Mouse (Mus musculus) midbrain, embryonic 11.5 days (tissue): ENCODE data around the gene Hagh. TPM values are rescaled to one million over a fixed set of nuclear protein-coding genes. Genes with fewer than 3 reads are reported as not detected.

ENCODE experiments used
- ATAC-seq: fragments of 200-750 bp; cut with Nextera tagmentation; 2 replicates; pipeline ENCODE4 v1.8.0; 2017; ENCODE audit warnings: moderate TSS enrichment, moderate library complexity; ENCODE audit not compliant: low FRiP score
- DNase-seq: peaks from one replicate; pipeline ENCODE4 v3.0.0; 2015; ENCODE audit warnings: low spot score; ENCODE audit errors: missing footprints
- H3K27ac ChIP-seq: fragments of 300-500 bp; sonication (generic); 2 replicates; pipeline ENCODE4 v1.5.1; 2014; ENCODE audit warnings: low read depth, low read length
- H3K27me3 ChIP-seq: fragments of 300-500 bp; sonication (generic); 2 replicates; pipeline ENCODE4 v1.6.1; 2014; ENCODE audit warnings: mild to moderate bottlenecking, low read length, moderate library complexity, mixed read lengths; ENCODE audit not compliant: control insufficient read depth, insufficient read depth
- H3K36me3 ChIP-seq: fragments of 300-500 bp; sonication (generic); 2 replicates; pipeline ENCODE4 v1.6.1; 2014; ENCODE audit warnings: mild to moderate bottlenecking, low read length, moderate library complexity, mixed read lengths; ENCODE audit not compliant: control insufficient read depth, insufficient read depth
- H3K4me1 ChIP-seq: fragments of 300-500 bp; sonication (generic); 2 replicates; pipeline ENCODE4 v1.6.1; 2014; ENCODE audit warnings: low read length; ENCODE audit not compliant: control insufficient read depth, insufficient read depth
- H3K4me2 ChIP-seq: fragments of 300-500 bp; sonication (generic); 2 replicates; pipeline ENCODE4 v1.6.1; 2014; ENCODE audit warnings: mild to moderate bottlenecking, moderate library complexity
- H3K4me3 ChIP-seq: fragments of 300-500 bp; sonication (generic); 2 replicates; pipeline ENCODE4 v1.5.1; 2014; ENCODE audit warnings: low read depth, low read length
- H3K9ac ChIP-seq: fragments of 300-500 bp; sonication (generic); 2 replicates; pipeline ENCODE4 v1.6.1; 2014; ENCODE audit warnings: low read length
- H3K9me3 ChIP-seq: fragments of 300-500 bp; sonication (generic); 2 replicates; pipeline ENCODE4 v1.6.1; 2016; ENCODE audit warnings: low read length; ENCODE audit not compliant: control insufficient read depth
- WGBS: fragments of 180-500 bp; shearing (Covaris S2); extraction: QIAGEN DNeasy Blood & Tissue Kit; methylation state at CpG from one replicate; pipeline ENCODE4 v1.1.7; 2014; 5-methylcytosine and 5-hydroxymethylcytosine counted together
- polyA plus RNA-seq: library from polyadenylated mRNA; unstranded; fragments of >200 nt; fragmentation: Nextera tagmentation; extraction: Ambion mirVana; gene quantifications from 2 replicates; pipeline ENCODE4 v1.2.1, GENCODE M21; 2014

Hagh gene
- polyA plus RNA-seq, result 28.2 and 31.0 TPM in 2 replicates

DNA sequence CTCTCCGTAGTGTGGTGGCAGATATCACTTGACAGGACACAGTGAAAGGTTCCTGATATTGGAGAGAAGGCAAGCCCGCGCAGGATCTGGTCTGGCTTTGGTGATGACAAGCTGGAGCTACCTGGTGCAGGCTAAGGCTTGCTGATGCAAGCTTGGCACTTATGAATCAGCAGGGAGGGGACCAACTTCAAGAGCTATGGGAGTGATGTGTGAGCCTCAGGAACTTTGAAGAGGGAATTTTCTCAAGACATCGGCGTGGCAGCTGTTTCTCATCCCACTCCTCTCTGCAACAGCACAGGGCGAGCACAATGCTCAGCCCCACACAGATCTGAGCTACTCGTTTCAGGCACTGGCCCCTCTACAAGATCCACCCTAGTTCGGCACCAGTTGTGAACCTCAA, at the start of gene Hagh:
TSS of gene Hagh (plus strand) at position 302 of the 400 bp plus-strand sequence.
- Histone ChIP-seq H3K27me3 (no peaks in the 10 kb centered on the region), H3K4me3 (no peak within 1 kb of the TSS), H3K9ac (no peak within 1 kb of the TSS), H3K4me1 (no peaks in the 10 kb centered on the region), H3K36me3 (no peaks in the 10 kb centered on the region), H3K4me2 (no peak within 1 kb of the TSS), H3K27ac (no peak within 1 kb of the TSS), H3K9me3 (no peaks in the 10 kb centered on the region)
- DNase-seq (no peak), ATAC-seq (no peak)
- 63% methylated on average over 8 of the region's 8 CpGs for WGBS

DNA sequence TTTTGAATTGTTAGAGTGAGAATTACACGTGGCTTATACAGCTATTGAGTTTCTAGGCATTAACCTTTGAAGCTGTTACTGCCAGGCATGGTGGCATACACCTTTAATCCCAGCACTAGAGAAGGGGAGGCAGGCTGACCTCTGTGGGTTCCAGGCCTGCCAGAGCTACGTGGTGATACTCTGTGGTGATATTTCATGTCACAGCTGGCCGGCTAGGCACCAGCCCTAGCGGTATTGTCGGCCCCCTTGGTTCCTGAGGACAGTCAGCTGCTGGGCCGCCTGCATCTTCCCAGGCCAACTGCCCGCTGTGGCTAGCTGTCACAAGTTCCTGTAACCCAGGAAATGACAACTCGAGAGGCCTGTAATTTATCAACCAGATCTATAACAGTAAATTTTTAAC, 47.8 kb upstream of the Hagh start:
- Histone ChIP-seq H3K4me2 (no peak overlapping the region), H3K4me3 (no peak overlapping the region), H3K36me3 (no peaks in the 10 kb centered on the region), H3K27ac (no peak overlapping the region), H3K4me1 (no peaks in the 10 kb centered on the region), H3K9ac (no peak overlapping the region), H3K27me3 (no peaks in the 10 kb centered on the region), H3K9me3 (no peaks in the 10 kb centered on the region)
- 73% methylated on average over 8 of the region's 8 CpGs for WGBS
- no peak for ATAC-seq
- no peak for DNase-seq

GRCm38 (mm10) chr17:24794791-24795190, 45.2 kb upstream of the Hagh start:
- no peak for ATAC-seq

DNA sequence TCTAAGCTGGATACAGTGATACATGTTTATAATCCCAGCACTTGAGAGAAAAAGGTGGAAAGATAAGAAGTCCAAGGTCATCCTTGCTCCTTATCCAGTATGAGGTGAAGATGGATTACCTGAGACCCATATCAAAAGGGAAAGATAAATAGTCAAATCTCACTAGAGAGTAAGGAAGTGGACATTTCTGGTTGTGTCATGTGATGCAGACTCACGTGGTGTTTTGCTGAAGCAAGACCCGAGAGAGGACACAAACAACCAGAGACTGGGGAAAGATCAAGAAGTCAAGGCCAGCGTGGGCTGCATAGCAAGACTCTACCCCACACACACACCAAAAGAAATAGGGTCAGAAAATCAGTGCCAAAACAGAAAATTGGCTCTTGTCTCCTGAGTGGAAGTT, 43.0 kb upstream of the Hagh start:
- H3K27ac ChIP-seq, result no peak overlapping the region
- H3K4me2 ChIP-seq, result no peak overlapping the region
- no peaks in the 10 kb centered on the region for H3K36me3 ChIP-seq
- DNase-seq (no peak), ATAC-seq (no peak)
- H3K9me3 ChIP-seq, result no peaks in the 10 kb centered on the region
- no peak overlapping the region for H3K9ac ChIP-seq
- no peak overlapping the region for H3K4me3 ChIP-seq
- no peaks in the 10 kb centered on the region for H3K27me3 ChIP-seq
- H3K4me1 ChIP-seq, result no peaks in the 10 kb centered on the region
- WGBS, result 79% methylated on average over 3 of the region's 3 CpGs

More at GRCm38 (mm10) chr17:24794791-24795190, 45.2 kb upstream of the Hagh start:
- no peak for DNase-seq
- H3K36me3 ChIP-seq, result no peaks in the 10 kb centered on the region
- H3K4me3 ChIP-seq, result no peak overlapping the region
- 82% methylated on average over 12 of the region's 12 CpGs for WGBS
- no peak overlapping the region for H3K9ac ChIP-seq
- no peaks in the 10 kb centered on the region for H3K27me3 ChIP-seq
- no peaks in the 10 kb centered on the region for H3K9me3 ChIP-seq
- no peak overlapping the region for H3K27ac ChIP-seq
- H3K4me2 ChIP-seq, result no peak overlapping the region
- no peaks in the 10 kb centered on the region for H3K4me1 ChIP-seq

DNA sequence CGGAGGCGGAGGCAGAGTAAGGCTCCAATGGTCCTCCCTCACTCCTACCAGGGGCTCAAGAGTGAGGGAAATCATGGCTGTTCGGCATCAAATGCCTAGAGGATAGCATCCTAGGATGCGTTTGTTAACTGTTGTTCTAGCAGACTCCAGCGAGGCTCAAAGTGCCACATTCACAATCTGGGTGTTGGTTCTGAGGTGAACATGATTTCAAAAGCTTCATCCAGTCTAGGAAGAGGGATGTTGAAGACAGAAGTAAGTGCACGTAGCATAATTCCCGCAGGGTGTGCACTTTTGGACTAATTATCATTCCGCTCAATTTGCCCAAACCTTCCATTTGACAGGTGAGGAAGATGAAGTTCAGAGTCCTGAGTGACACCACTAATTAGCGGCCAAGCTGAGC, 41.7 kb upstream of the Hagh start:
- H3K4me1 ChIP-seq, result no peaks in the 10 kb centered on the region
- H3K36me3 ChIP-seq, result no peaks in the 10 kb centered on the region
- 67% methylated on average over 8 of the region's 9 CpGs for WGBS
- no peaks in the 10 kb centered on the region for H3K9me3 ChIP-seq
- H3K4me2 ChIP-seq, result no peak overlapping the region
- no peak for DNase-seq
- H3K9ac ChIP-seq, result no peak overlapping the region
- no peak overlapping the region for H3K27ac ChIP-seq
- ATAC-seq, result no peak
- H3K27me3 ChIP-seq, result peaks cover 1% of the 10 kb centered on the region
- H3K4me3 ChIP-seq, result no peak overlapping the region

- H3K27ac ChIP-seq, result no peak overlapping the region
- H3K27me3 ChIP-seq, result peaks cover 13% of the 10 kb centered on the region
- DNase-seq (no peak), ATAC-seq (no peak)
- H3K9me3 ChIP-seq, result no peaks in the 10 kb centered on the region
- peaks cover 2% of the 10 kb centered on the region; the same call in 1 of the 2 replicates for H3K4me1 ChIP-seq
- WGBS, result 90% methylated on average over 4 of the region's 4 CpGs
- no peaks in the 10 kb centered on the region for H3K36me3 ChIP-seq
- no peak overlapping the region for H3K4me3 ChIP-seq
- no peak overlapping the region for H3K9ac ChIP-seq
- no peak overlapping the region for H3K4me2 ChIP-seq
Observed at GRCm38 (mm10) chr17:24799476-24799875, 40.5 kb upstream of the Hagh start.

GRCm38 (mm10) chr17:24800524-24800923, 39.4 kb upstream of the Hagh start:
- Histone ChIP-seq H3K4me2 (no peak overlapping the region), H3K36me3 (no peaks in the 10 kb centered on the region)
- 54% methylated on average over 3 of the region's 3 CpGs for WGBS

DNA sequence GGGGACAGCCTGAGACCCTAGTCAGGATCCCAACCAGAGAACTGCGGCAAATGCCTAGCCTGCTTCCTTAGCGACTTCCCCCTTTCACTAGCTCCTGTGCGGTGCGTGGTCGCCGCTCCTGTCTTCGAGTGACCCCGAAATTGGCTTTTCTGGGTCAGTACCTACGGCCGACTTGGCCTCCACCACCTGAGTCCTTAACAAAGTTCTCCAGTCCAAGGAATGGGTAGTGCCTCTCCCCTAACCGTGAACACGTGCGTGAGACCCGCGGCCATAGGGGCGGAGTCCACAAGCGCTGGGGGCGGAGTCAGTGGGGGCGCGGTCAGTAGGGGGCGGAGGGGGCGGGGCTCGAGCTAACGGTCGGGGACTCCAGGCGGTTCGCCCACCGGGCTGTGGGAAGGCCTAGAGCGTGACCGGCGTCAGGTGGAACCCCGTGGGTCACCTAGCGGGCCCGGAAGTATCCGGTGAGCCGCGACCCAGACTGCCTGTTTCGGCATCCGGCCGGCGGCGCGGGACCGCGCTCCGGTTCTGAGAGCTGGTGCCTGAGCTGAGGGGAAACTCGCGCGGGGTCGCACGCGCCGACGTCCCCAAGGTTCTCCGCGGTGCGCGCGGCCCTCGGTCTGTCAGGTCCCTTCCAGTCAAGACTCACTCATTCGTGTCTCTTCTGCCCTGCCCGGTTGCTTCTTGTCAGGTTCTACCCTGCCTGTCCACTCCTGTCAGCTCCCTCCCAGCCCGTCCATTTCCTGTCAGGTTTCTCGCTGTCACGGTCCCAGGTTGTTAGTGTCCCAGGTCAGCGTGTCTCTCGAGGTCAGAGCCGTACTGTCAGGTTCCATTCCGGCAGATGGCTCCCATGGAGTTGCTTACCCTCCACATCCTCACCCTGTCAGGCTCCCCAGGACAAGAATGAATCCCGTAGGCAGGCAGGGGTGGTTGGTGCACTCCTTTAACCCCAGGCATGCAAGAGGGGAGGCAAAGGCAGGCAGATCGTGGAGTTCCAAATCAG, 35.7 kb upstream of the Hagh start, which contains the start of gene Meiob:
TSS of gene Meiob (plus strand) at position 338 of the 1,000 bp plus-strand sequence.
- WGBS, result under 1% methylated on average over 71 of the region's 71 CpGs
- Histone ChIP-seq H3K9ac (peak within 1 kb of the TSS; percentile 59), H3K4me2 (peak within 1 kb of the TSS; percentile 82), H3K4me3 (peak within 1 kb of the TSS; percentile 66), H3K36me3 (no peaks in the 10 kb centered on the region), H3K27ac (no peak within 1 kb of the TSS), H3K27me3 (peaks cover 25% of the 10 kb centered on the region), H3K9me3 (no peaks in the 10 kb centered on the region), H3K4me1 (peaks cover 2% of the 10 kb centered on the region; the same call in 1 of the 2 replicates)
- DNase-seq (peak; percentile 97), ATAC-seq (peak; percentile 89)

More at GRCm38 (mm10) chr17:24800524-24800923, 39.4 kb upstream of the Hagh start:
- Histone ChIP-seq H3K9ac (no peak overlapping the region), H3K9me3 (no peaks in the 10 kb centered on the region), H3K27ac (no peak overlapping the region), H3K4me3 (no peak overlapping the region), H3K4me1 (peaks cover 2% of the 10 kb centered on the region; the same call in 1 of the 2 replicates), H3K27me3 (peaks cover 22% of the 10 kb centered on the region)
- ATAC-seq (no peak), DNase-seq (no peak)

GRCm38 (mm10) chr17:24811211-24811610, 28.7 kb upstream of the Hagh start:
- Histone ChIP-seq H3K4me2 (no peak overlapping the region), H3K27ac (no peak overlapping the region), H3K9ac (no peak overlapping the region), H3K27me3 (no peaks in the 10 kb centered on the region; the same call in 1 of the 2 replicates), H3K4me3 (no peak overlapping the region), H3K9me3 (no peaks in the 10 kb centered on the region), H3K36me3 (no peaks in the 10 kb centered on the region), H3K4me1 (no peaks in the 10 kb centered on the region)
- 86% methylated on average over 3 of the region's 3 CpGs for WGBS
- DNase-seq, result no peak
- ATAC-seq, result no peak
